Mouse (Mus musculus): ENCODE results near the gene Arhgap45.
A peak's percentile ranks its signal among the peaks of the same experiment; 100 is the strongest.

Gene Arhgap45

DNA sequence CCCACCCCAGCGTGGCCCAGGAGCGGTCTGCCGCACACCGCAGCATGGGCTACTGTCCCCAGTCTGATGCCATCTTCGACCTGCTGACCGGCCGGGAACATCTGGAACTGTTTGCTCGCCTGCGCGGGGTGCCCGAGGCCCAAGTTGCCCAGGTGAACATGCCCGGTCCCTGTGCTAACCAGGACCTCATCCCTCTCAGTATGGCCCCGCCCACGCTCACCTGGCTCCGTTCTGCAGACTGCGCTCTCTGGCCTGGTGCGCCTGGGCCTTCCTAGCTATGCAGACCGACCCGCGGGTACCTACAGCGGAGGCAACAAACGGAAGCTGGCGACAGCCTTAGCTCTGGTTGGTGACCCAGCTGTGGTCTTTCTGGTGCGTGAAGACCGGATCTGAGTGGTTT lies 2.8 kb upstream of the Arhgap45 start:
- no peak for DNase-seq (ENCODE audit: low read depth in 2 of 2, low spot score in 2 of 2)

DNA sequence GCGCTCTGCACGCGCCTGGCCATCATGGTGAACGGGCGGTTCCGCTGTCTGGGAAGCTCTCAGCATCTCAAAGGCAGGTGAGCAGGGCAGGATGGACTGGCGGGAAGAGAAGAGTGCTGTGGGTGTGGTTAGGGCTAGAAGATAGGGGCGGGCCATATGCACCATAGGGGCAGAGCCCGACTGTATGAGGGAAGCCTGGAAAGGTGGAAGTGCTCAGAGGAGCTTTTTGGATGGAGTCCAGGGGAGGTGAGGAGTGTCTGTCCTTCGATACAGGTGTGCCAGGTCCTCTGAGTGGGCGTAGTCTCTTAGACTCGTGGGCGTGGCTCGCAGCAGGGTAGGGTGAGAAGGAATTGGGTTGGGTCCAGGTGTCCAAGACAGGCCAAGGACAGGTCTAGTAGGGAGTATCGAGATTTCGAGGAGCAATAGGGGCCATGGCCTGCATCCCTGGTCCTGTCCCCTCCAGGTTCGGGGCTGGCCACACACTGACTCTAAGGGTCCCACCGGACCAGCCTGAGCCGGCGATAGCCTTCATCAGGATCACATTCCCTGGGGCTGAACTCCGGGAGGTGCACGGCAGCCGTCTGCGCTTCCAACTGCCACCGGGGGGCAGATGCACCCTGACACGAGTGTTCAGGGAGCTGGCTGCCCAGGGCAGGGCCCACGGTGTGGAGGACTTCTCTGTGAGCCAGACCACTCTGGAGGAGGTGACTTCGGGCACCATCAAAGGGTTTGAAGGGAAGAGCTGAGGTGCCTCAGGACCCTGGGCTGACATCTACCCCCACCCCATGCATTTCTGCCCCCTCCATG lies 1.8 kb upstream of the Arhgap45 start:
- no peak for DNase-seq (ENCODE audit: low read depth in 2 of 2, low spot score in 2 of 2)

GRCm38 (mm10) chr10:80015583-80015982 lies 870 bp upstream of the Arhgap45 start:
- no peak for DNase-seq (ENCODE audit: low read depth in 2 of 2, low spot score in 2 of 2)

GRCm38 (mm10) chr10:80016931-80017330 lies 478 bp downstream of the Arhgap45 start:
- no peak for DNase-seq (ENCODE audit: low read depth in 2 of 2, low spot score in 2 of 2)

GRCm38 (mm10) chr10:80017361-80017760 lies 908 bp downstream of the Arhgap45 start:
- DNase-seq (ENCODE audit: low read depth in 2 of 2, low spot score in 2 of 2), result peak; percentile 84 to 93

- DNase-seq (ENCODE audit: low read depth in 2 of 2, low spot score in 2 of 2), result no peak
Measured at GRCm38 (mm10) chr10:80017771-80018170, 1.3 kb downstream of the Arhgap45 start.

GRCm38 (mm10) chr10:80018739-80019297 lies 2.4 kb downstream of the Arhgap45 start:
- peak in 1 of 2 experiments; percentile 52 for DNase-seq (ENCODE audit: low read depth in 2 of 2, low spot score in 2 of 2)

- no peak for DNase-seq (ENCODE audit: low read depth in 2 of 2, low spot score in 2 of 2)
Measured at GRCm38 (mm10) chr10:80019471-80020131, 3.1 kb downstream of the Arhgap45 start.

GRCm38 (mm10) chr10:80020191-80020590 lies 3.7 kb downstream of the Arhgap45 start:
- no peak for DNase-seq (ENCODE audit: low read depth in 2 of 2, low spot score in 2 of 2)

DNA sequence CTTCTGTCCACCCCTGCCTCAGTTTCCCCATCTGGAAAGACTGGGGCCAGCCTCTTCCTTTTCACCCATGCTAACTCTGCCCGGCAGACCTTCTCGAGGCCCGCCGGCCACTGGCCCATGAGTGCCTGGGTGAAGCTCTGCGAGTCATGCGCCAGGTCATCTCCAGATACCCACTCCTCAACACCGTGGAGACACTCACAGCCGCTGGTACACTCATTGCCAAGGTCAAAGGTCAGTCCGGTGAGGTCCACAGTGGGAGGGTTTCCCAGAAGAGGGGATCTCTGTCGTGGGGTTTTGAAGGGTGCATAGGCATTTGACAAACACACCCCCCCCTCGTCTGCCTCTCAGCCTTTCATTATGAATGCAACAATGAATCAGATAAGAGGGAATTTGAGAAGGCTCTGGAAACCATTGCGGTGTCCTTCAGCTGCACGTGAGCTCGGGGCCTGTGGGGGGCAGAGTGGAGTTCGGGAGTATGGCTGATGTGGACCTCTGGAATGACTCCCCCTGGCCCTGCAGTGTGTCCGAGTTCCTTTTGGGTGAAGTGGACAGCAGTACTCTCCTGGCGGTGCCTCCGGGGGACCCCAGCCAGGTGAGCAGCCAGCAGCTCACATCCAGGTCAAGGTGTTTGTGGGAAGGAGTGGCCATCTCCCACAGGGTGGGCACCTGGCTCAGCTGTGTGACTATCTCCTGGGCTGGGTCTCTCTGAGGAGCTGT lies 4.3 kb downstream of the Arhgap45 start:
- no peak for DNase-seq (ENCODE audit: low read depth in 2 of 2, low spot score in 2 of 2)

GRCm38 (mm10) chr10:80021320-80021641 lies 4.8 kb downstream of the Arhgap45 start:
- DNase-seq (ENCODE audit: low read depth in 2 of 2, low spot score in 2 of 2), result no peak

- peak; percentile 48 to 57 for DNase-seq (ENCODE audit: low read depth in 2 of 2, low spot score in 2 of 2)
Measured at GRCm38 (mm10) chr10:80022164-80022563, 5.7 kb downstream of the Arhgap45 start.

- no peak for DNase-seq (ENCODE audit: low read depth in 2 of 2, low spot score in 2 of 2)
Measured at GRCm38 (mm10) chr10:80022806-80023205, 6.4 kb downstream of the Arhgap45 start.

GRCm38 (mm10) chr10:80023758-80024157 lies 7.3 kb downstream of the Arhgap45 start:
- DNase-seq (ENCODE audit: low read depth in 2 of 2, low spot score in 2 of 2), result no peak

DNA sequence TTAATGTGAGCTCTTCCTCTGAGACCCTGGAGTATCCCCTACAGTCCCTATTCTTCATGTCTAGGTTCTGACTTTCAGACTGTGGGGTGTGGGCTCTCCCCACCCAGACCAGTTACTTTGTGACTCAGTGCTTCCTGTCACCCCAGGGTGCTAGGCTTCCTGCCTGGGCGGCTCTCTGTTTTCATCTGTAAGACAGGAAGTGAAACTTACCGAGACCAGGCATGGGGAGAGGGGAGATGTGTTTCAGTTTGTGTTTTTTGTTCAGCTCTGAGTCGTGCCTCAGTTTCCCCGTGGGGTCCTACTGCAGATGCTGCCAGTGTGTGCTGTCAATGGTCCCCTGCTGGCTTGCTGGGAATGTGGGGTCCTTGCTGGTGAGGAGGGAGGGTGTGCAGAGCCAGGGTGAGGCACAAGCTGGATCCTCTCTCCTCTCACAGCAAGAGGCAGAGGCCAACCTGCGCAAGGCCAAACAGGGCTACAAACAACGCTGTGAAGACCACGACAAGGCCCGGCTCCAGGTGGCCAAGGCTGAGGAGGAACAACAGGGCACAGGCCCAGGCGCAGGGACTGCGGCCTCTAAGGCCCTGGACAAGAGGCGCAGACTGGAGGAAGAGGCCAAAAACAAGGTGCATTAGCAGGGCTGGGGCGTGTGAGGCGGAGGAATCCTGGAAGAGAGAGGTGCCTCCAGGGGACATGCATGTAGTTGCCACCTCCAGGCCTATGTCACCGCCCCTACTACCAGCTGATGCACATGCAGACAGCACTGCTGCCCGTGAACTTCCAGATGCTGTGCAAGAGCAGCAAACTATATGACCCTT lies 8.0 kb downstream of the Arhgap45 start:
- peak; percentile 69 to 80 for DNase-seq (ENCODE audit: low read depth in 2 of 2, low spot score in 2 of 2)

- DNase-seq (ENCODE audit: low read depth in 2 of 2, low spot score in 2 of 2), result no peak
Measured at GRCm38 (mm10) chr10:80025044-80025347, 8.5 kb downstream of the Arhgap45 start.

DNA sequence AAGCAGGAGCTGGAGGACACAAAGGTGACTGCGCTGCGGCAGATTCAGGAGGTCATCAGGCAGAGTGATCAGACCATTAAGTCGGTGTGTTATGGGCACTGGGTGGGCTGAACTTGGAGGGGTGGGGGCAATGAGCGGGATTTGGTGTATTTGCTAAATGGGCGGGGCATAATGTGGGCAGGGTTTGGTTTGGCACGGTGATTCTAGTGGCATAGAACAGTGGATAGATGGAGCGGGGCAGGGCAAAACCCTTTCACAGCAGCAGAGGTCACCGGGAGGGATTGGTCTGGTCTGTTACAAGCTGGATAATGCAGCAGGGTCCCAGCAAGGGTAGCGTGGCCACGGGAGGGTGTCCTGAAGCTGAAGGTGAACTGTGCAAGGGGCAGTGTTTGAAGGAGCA lies 9.0 kb downstream of the Arhgap45 start:
- DNase-seq (ENCODE audit: low read depth in 2 of 2, low spot score in 2 of 2), result no peak

DNA sequence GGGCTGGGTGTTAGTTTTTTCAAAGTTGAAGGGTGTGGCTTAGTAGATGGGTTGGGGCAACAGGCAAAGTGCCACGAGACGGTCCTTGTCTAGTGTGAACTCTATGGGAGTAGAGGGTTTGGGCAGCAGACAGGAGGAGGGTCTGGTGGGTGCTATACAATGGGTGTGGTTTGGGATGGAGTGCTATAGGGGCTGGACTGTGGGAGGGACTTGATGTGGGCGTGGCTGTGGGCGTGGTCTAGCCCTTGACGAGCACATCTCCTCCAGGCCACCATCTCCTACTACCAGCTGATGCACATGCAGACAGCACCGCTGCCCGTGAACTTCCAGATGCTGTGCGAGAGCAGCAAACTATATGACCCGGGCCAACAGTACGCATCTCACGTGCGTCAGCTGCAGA lies 9.4 kb downstream of the Arhgap45 start:
- DNase-seq (ENCODE audit: low read depth in 2 of 2, low spot score in 2 of 2), result no peak

GRCm38 (mm10) chr10:80027681-80028520 lies 11.4 kb downstream of the Arhgap45 start:
- DNase-seq (ENCODE audit: low read depth in 2 of 2, low spot score in 2 of 2), result no peak

GRCm38 (mm10) chr10:80028521-80028846 lies 12.0 kb downstream of the Arhgap45 start:
- DNase-seq (ENCODE audit: low read depth in 2 of 2, low spot score in 2 of 2), result no peak
